ENCODE assay signal across 16 mouse cellular contexts in the genomic region with DNA sequence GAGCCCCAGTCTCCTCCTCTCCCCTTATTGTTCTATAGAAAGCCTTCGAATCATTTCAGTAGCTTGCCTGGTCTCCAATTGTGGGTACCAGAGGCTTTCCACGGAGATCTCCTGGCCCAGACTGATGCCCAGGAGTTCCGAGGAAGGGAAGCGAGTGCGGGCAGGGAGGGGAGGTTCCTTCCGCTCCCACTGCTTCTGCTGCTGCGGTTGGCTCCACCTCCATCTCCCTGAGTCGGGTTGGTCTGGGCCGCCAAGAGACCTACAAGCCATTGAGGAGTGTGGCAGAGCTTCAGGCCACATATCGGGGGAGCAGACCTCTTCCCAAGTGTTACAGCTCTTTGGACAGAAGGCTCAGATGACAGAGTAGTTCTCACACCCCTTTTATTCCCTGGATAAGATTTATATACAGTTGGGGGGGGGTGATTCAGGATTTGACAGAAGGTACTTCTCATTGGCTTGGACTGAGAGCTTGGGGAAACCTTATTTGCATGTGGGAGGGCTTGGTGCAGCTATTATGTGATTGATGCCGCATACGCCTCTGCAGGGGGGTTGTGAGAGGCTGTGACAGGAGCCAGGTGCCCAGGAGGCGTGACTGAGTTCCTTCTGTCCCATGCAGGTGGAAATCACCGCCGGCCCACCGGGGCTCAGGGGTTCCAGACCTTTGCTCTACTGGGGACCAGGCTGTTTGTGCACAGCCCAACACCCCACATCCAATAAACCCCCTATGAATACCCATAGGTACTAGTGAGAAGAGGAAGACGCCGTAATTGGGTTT. TPM values are rescaled to one million over a fixed set of nuclear protein-coding genes. Genes with fewer than 3 reads are reported as not detected.
DNase-seq lines count a peak whose midpoint lies in the region; ATAC-seq lines count a peak whose summit lies in the region.
"Had no signal": no experiment of that assay in that cellular context is flagged by ENCODE, and none has a peak within 500 bp of the region (broad histone marks: within the 10 kb centered on the region; RNA-seq: fewer than 3 reads in every experiment).

No protein-coding gene starts in this region.

- H3K27ac ChIP-seq in heart, embryonic 13.5 days (replicated peaks), result no peak overlapping the region
- no peak overlapping the region for H3K27ac ChIP-seq in midbrain, embryonic 10.5 days (replicated peaks)
- no peak overlapping the region for H3K27ac ChIP-seq in midbrain, embryonic 13.5 days
- no peak overlapping the region for H3K27ac ChIP-seq in limb, embryonic 11.5 days (replicated peaks; ENCODE audit: low read depth, low read length)
- H3K27ac ChIP-seq: hindbrain, embryonic 15.5 days; liver, embryonic 12.5 days; midbrain, embryonic 15.5 days; neural tube, embryonic 13.5 days had no signal

- H3K4me2 ChIP-seq in heart, embryonic 13.5 days, result peak overlapping the region; percentile 22
- H3K4me2 ChIP-seq in midbrain, embryonic 13.5 days (replicated peaks), result no peak overlapping the region
- H3K4me2 ChIP-seq in limb, embryonic 11.5 days (ENCODE audit: low read depth, severe bottlenecking), result no peak overlapping the region
- H3K4me2 ChIP-seq: hindbrain, embryonic 15.5 days; liver, embryonic 12.5 days; midbrain, embryonic 15.5 days; neural tube, embryonic 13.5 days had no signal

- H3K9ac ChIP-seq in heart, embryonic 13.5 days, result no peak overlapping the region
- H3K9ac ChIP-seq in midbrain, embryonic 13.5 days (replicated peaks), result no peak overlapping the region
- no peak overlapping the region for H3K9ac ChIP-seq in limb, embryonic 11.5 days (ENCODE audit: low read length)
- H3K9ac ChIP-seq: hindbrain, embryonic 15.5 days; liver, embryonic 12.5 days; midbrain, embryonic 15.5 days; neural tube, embryonic 13.5 days had no signal

- ATAC-seq in heart, embryonic 13.5 days (ENCODE audit: extremely low read depth, insufficient number of reproducible peaks, low FRiP score, low TSS enrichment), result no peak
- no peak for ATAC-seq in midbrain, embryonic 13.5 days
- ATAC-seq in common myeloid progenitor, adult 5-6 weeks (replicated peaks; ENCODE audit: low read depth, poor library complexity, severe bottlenecking), result peak; percentile 62; the same call in 1 of the 2 replicates
- ATAC-seq in limb, embryonic 11.5 days (ENCODE audit: insufficient number of reproducible peaks, low FRiP score, low TSS enrichment, low read depth), result no peak
- ATAC-seq: CD4-positive, CD25-positive, alpha-beta regulatory T cell, adult 4 months; liver, embryonic 12.5 days; midbrain, embryonic 15.5 days had no signal

- H3K4me3 ChIP-seq in heart, embryonic 13.5 days, result no peak overlapping the region
- no peak overlapping the region for H3K4me3 ChIP-seq in midbrain, embryonic 10.5 days
- no peak overlapping the region for H3K4me3 ChIP-seq in midbrain, embryonic 13.5 days (replicated peaks)
- H3K4me3 ChIP-seq in limb, embryonic 11.5 days (ENCODE audit: low read depth, low read length), result no peak overlapping the region
- H3K4me3 ChIP-seq: erythroblast, embryonic 14.5 days; hindbrain, embryonic 15.5 days; liver, embryonic 12.5 days; midbrain, embryonic 15.5 days; neural tube, embryonic 13.5 days had no signal

- DNase-seq in heart, postnatal 4 days, result no peak
- DNase-seq in midbrain, embryonic 10.5 days (ENCODE audit: low spot score), result peak; percentile 14
- DNase-seq in limb, embryonic 11.5 days (ENCODE audit: low spot score), result peak; percentile 20
- no peak for DNase-seq in embryo, embryonic 9.5 days (ENCODE audit: extremely low spot score)
- DNase-seq: kidney, adult 11 months; layer of hippocampus, adult 9-11 months; lung, postnatal 10 days had no signal

- no peaks in the 10 kb centered on the region for H3K9me3 ChIP-seq in heart, embryonic 13.5 days
- no peaks in the 10 kb centered on the region for H3K9me3 ChIP-seq in midbrain, embryonic 10.5 days (replicated peaks)
- H3K9me3 ChIP-seq in midbrain, embryonic 13.5 days, result 0 out of 2 replicates have a peak, but pooled peaks cover 3% of the 10 kb centered on the region
- H3K9me3 ChIP-seq in limb, embryonic 11.5 days (ENCODE audit: control insufficient read depth, low read length), result no peaks in the 10 kb centered on the region
- H3K9me3 ChIP-seq: hindbrain, embryonic 15.5 days; liver, embryonic 12.5 days; midbrain, embryonic 15.5 days; neural tube, embryonic 13.5 days had no signal

- no peaks in the 10 kb centered on the region for H3K36me3 ChIP-seq in heart, embryonic 13.5 days
- no peaks in the 10 kb centered on the region for H3K36me3 ChIP-seq in midbrain, embryonic 10.5 days
- no peaks in the 10 kb centered on the region for H3K36me3 ChIP-seq in midbrain, embryonic 13.5 days
- H3K36me3 ChIP-seq in limb, embryonic 11.5 days (ENCODE audit: control insufficient read depth, insufficient read depth, low read length), result no peaks in the 10 kb centered on the region
- H3K36me3 ChIP-seq: hindbrain, embryonic 15.5 days; liver, embryonic 12.5 days; midbrain, embryonic 15.5 days; neural tube, embryonic 13.5 days had no signal

- 31% methylated on average over 18 of the region's 18 CpGs for WGBS in heart, embryonic 13.5 days
- 44% methylated on average over 18 of the region's 18 CpGs for WGBS in midbrain, embryonic 10.5 days
- 48% methylated on average over 18 of the region's 18 CpGs for WGBS in midbrain, embryonic 13.5 days
- 35% methylated on average over 18 of the region's 18 CpGs for WGBS in limb, embryonic 11.5 days

- H3K27me3 ChIP-seq in heart, embryonic 13.5 days (replicated peaks), result peaks cover 50% of the 10 kb centered on the region
- H3K27me3 ChIP-seq in midbrain, embryonic 10.5 days (ENCODE audit: low read depth, poor library complexity, severe bottlenecking), result peaks cover 11% of the 10 kb centered on the region; the same call in 1 of the 2 replicates
- peaks cover 5% of the 10 kb centered on the region; the same call in 1 of the 2 replicates for H3K27me3 ChIP-seq in midbrain, embryonic 13.5 days
- no peaks in the 10 kb centered on the region for H3K27me3 ChIP-seq in limb, embryonic 11.5 days (ENCODE audit: control insufficient read depth, insufficient read depth, low read length)
- H3K27me3 ChIP-seq: hindbrain, embryonic 15.5 days; midbrain, embryonic 15.5 days; neural tube, embryonic 13.5 days had no signal

- H3K4me1 ChIP-seq in heart, embryonic 13.5 days, result no peaks in the 10 kb centered on the region
- H3K4me1 ChIP-seq in midbrain, embryonic 10.5 days, result peaks cover 10% of the 10 kb centered on the region
- H3K4me1 ChIP-seq in midbrain, embryonic 13.5 days (replicated peaks), result 0 out of 2 replicates have a peak, but pooled peaks cover 4% of the 10 kb centered on the region
- no peaks in the 10 kb centered on the region for H3K4me1 ChIP-seq in limb, embryonic 11.5 days (ENCODE audit: control insufficient read depth, insufficient read depth, low read length)
- H3K4me1 ChIP-seq: hindbrain, embryonic 15.5 days; liver, embryonic 12.5 days; midbrain, embryonic 15.5 days; neural tube, embryonic 13.5 days had no signal

RNA-seq across cellular contexts. Expression of a gene that starts 30.8 kb away (rescaled TPM):
- polyA plus RNA-seq in heart, embryonic 13.5 days (2015; fragmentation: Nextera tagmentation; extraction: Ambion mirVana), result 3.1 and 3.4 TPM in 2 replicates
- total RNA-seq in heart, postnatal 4 days (2021), result 10 to 100 TPM; 10.3 to 13.6 TPM
- 0.65 and 1.1 TPM in 2 replicates for polyA plus RNA-seq in midbrain, embryonic 10.5 days (2016; fragmentation: Nextera tagmentation; extraction: Ambion mirVana)
- 0.32 and 0.40 TPM in 2 replicates for polyA plus RNA-seq in midbrain, embryonic 13.5 days (2015; fragmentation: Nextera tagmentation; extraction: Ambion mirVana)
- not detected in 2 replicates for total RNA-seq in common myeloid progenitor, adult 5-6 weeks (2017)
- 0.52 and 0.62 TPM in 2 replicates for polyA plus RNA-seq in limb, embryonic 11.5 days (2014; fragmentation: Nextera tagmentation; extraction: Ambion mirVana)
- polyA plus RNA-seq: CD4-positive, CD25-positive, alpha-beta regulatory T cell, adult 4 months; erythroblast, embryonic 14.5 days had no signal

Comparison
In these comparisons a context has a peak if more than half of its experiments do, and no peak if none do; other contexts are left out.
1. DNase-seq: peak in midbrain, embryonic 10.5 days (single experiment) and limb, embryonic 11.5 days (single experiment); none in heart, postnatal 4 days (single experiment) and embryo, embryonic 9.5 days (single experiment).